Mouse (Mus musculus) kidney, adult 2 months (tissue): ENCODE measurements at regions not wholly inside any gene's neighbourhood (a gene's known extent, or its start where the extent isn't known, plus 50 kb on each side); places are given as distances from the start of the nearest gene placed in this dataset.

Experiments used
- CTCF ChIP-seq: fragments of 200-500 bp; conservative IDR thresholded peaks from 2 replicates; pipeline ENCODE4 v1.5.1; 2011; ENCODE audit warnings: low read depth, mild to moderate bottlenecking, control low read depth, low read length, moderate library complexity, mixed read lengths; ENCODE audit not compliant: insufficient read depth, insufficient read length
- POLR2A ChIP-seq: fragments of 200-500 bp; IDR thresholded peaks from one replicate; pipeline ENCODE4 v1.6.1; 2011; ENCODE audit warnings: low read depth, low read length, control low read depth

- TF ChIP-seq CTCF: no peak
- TF ChIP-seq POLR2A: no peak
Measured at GRCm38 (mm10) chr7:129909730-129910129, 318.1 kb downstream of the Wdr11 start.
